Mouse (Mus musculus) cerebellum, adult 2 months (tissue): Measurements from ENCODE around the gene Gm11114.

Source experiments
- CTCF ChIP-seq: fragments of 200-500 bp; IDR thresholded peaks from 2 replicates; pipeline ENCODE4 v1.5.1; 2011; ENCODE audit warnings: low read depth, mild to moderate bottlenecking, control low read depth, low read length, moderate library complexity, borderline replicate concordance; ENCODE audit not compliant: insufficient read depth
- POLR2A ChIP-seq: fragments of 200-500 bp; IDR thresholded peaks from 2 replicates; pipeline ENCODE4 v1.6.1; 2011; ENCODE audit warnings: low read length, control low read depth, borderline replicate concordance; ENCODE audit not compliant: insufficient read depth

DNA sequence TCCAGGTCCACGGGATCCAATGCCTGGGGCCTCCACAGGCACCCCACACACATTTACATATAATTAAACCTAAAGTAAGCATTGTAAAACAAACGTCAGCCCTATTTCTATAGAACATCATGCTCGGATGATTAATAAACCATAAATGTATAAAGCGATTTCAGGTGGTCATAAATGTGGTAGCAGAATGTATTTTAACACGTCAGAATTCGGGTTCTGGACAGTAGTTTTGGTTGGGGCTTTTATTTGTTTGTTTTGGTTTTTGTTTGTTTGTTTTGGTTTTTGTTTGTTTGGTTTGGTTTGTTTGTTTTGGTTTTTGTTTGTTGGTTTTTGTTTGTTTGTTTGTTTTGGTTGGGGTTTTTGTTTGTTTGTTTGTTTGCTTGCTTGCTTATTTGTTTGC is at the start of gene Gm11114:
- TF ChIP-seq POLR2A, result no peak
- TF ChIP-seq CTCF, result no peak
